Mouse (Mus musculus) adrenal gland, adult 8-10 months (tissue): Measurements from ENCODE around the gene Rad23b. TPM values are rescaled to one million over a fixed set of nuclear protein-coding genes. Genes with fewer than 3 reads are reported as not detected.
"Not testable (repeated sequence)": the region's sequence is repeated elsewhere in the genome, so short reads cannot be mapped to it uniquely, and the experiment has no call there.

ENCODE experiments used
- DNase-seq: peaks from one replicate; pipeline ENCODE4 v3.0.0; 2022
- total RNA-seq, 4 experiments: library from RNA; stranded (reverse); gene quantifications; 2 replicates each; pipeline ENCODE4 v1.2.4; 2022

The Rad23b gene
- total RNA-seq, 4 experiments from 2014 or later = 124 to 153 (median 132) TPM

DNA sequence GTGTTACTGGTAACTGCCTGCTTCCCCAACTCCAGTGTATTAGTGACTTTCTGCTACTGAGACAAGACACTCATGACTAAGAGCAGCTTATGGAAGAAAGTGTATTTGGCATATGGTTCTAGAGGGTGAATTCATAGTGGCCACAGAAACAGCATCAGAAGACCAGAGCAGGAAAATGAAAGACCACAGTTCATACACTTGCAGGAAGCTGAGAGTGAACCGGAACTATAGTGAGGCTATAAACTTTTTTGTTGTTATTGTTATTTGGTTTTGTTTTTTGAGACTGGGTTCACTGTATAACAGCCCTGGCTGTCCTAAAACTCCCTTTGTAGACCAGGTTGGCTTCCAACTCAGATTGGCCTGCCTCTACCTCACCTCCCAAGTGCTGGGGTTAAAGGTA lies 6.0 kb downstream of the Rad23b start:
- no peak for DNase-seq

DNA sequence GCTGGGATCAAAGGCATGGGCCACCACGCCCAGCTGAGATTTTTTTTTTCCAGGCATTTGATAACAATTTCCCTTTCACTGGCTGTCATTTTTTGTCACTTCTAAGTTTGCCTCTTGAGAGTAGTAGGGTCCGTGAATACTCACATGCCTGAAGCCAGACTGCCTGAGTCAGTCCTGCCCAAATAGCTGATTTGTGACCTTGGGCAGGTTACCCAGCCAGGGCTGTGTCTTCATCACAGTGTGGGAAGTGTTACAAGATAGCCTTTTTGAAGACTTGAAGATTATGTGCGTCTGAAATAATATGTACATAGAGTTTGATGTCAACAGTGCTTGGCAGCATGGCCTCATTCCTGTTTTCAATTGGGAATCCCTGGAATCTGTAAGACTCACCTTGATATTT lies 6.9 kb downstream of the Rad23b start:
- peak; percentile 35 for DNase-seq

DNA sequence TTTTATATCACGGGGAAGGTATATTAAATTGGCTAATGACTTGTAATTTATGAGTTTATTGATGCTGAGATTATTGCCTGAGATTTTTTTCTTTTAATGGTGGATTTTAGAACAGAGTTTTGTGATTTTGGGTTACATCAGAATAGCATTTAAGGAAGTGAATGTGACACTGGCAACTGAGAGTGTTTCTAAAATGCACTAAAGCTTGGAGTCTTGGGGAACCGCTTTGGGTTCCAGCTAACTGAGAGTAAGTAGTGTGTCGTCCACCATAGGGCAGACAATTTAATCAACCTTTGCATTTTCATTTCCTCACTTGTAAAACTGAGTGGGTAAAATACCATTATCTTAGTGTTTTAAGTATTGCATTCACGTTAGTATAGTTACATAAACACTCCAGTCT lies 14.0 kb downstream of the Rad23b start:
- DNase-seq = no peak

GRCm38 (mm10) chr4:55364374-55364773 lies 14.5 kb downstream of the Rad23b start:
- no peak for DNase-seq

- DNase-seq = no peak
Observed at GRCm38 (mm10) chr4:55366014-55366413, 16.2 kb downstream of the Rad23b start.

GRCm38 (mm10) chr4:55370127-55370526 lies 20.3 kb downstream of the Rad23b start:
- DNase-seq = no peak

DNA sequence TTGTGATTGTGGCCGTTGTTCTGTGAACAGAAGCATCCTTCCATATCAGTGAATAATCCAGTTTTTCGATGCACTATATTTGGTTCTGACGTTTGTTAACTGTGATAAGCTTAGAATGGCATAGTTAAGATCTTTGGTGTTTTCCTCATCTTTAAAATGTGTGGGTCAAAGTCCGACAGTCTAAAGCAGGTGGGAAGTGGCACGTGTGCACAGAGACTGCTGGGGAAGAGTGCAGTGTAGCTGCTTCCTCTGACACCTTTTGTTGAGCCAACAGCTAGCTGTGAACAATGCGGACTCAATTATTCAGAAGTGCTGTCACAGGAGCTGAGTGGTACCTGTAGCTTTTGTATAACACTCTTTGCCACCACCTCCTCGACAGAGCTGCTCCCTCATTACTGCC lies 21.5 kb downstream of the Rad23b start:
- DNase-seq = no peak

DNA sequence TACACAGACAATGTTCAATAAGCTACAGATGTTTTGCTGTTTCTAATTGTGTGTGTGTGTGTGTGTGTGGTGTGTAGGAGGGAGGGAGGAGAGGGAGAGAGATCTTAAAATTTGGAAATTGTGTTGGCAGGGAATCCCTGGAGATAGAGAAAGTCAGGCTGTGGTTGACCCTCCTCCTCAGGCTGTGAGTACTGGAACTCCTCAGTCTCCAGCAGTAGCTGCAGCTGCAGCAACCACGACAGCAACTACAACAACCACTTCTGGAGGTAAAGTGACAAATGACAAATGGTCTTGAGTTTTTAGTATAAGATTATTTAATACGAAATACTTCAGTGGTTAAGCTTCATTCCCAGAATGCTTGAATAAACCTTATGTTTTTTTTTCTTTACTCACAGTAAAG lies 32.5 kb downstream of the Rad23b start:
- DNase-seq = no peak

GRCm38 (mm10) chr4:55386768-55387167 lies 36.9 kb downstream of the Rad23b start:
- no peak for DNase-seq

- no peak for DNase-seq
Observed at GRCm38 (mm10) chr4:55391480-55391879, 41.6 kb downstream of the Rad23b start.

DNA sequence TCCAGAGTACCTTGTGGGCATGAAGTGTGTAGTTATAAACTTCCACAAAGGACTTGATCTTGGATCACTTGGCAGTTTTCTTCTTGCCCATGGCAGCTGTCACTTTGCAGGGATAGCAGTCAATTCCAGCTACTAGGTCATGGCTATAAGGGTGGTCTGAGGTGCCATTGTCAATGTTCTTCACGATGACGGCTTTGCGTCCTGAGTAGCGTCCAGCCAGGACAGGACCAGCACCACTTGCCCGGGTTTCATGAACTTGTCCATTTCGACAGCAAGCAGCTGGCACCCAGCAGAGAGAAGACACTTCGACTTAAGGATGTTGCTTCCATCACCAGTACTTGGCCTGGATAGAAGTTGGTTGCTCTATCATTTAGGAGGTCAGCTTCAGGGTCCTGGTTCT lies 42.6 kb downstream of the Rad23b start:
- no peak for DNase-seq

- no peak for DNase-seq
Observed at GRCm38 (mm10) chr4:55397911-55398762, 48.3 kb downstream of the Rad23b start.

GRCm38 (mm10) chr4:55398901-55399300 lies 49.1 kb downstream of the Rad23b start:
- DNase-seq = no peak

GRCm38 (mm10) chr4:55405329-55405728 lies 55.5 kb downstream of the Rad23b start:
- DNase-seq = no peak

DNA sequence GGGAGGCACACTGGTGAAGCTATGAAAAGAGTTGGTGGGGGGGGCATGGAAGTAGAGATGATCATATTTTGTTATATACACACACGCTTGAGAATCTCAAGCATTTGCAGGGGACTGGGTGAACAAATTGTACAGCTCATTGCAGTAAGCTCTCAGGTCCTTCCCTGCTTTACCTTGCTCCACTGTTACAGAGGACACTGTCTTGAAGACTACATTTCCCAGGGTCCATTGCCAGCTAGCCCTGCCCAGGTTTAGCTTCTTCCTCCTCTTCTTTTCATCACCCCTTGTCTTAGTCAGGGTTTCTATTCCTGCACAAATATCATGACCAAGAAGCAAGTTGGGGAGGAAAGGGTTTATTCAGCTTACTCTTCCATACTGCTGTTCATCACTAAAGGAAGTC lies 56.7 kb downstream of the Rad23b start:
- DNase-seq = no peak

DNA sequence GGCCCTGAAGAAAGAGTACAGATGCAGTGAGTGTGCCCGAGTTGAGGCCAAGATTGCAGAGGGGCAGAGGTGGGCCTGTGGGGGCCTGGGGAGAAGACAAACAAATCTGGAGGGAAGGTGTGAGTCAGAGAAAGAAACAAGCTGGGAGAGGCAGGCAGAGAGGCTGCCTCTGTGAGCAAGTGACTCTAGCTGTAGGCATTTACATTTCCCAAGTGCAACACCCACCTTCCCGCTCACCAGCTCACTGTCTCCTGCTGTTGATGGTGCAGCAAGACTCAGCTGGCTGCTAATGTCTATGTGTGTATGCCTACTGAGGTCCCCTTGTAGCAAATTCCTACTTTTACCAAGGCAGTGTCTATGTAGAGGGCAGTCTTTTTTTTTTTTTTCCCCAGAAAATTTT lies 58.2 kb downstream of the Rad23b start:
- no peak for DNase-seq

- no peak for DNase-seq
Observed at GRCm38 (mm10) chr4:55409025-55409424, 59.2 kb downstream of the Rad23b start.

DNA sequence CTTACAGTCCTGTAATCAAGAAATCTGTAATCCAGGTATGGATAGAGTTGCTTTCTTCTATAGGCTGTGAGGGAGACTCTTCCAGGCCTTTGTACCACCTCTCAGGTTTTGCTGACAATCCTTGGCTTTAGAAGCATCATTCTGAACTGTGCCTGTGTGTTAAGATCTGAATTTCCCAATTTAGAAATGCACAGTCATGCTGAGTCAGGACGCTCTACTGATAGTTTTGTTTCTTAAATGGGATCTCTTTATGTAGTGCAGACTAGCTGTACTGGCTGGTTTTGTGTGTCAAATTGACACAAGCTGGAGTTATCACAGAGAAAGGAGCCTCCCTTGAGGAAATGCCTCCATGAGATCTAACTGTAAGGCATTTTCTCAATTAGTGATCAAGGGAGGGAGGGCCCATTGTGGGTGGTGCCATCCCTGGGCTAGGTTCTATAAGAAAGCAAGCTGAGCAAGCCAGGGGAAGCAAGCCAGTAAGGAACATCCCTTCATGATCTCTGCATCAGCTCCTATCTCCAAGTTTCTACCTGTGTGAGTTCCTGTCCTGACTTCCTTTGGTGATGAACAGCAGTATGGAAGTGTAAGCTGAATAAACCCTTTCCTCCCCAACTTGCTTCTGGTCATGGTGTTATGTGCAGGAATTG lies 59.9 kb downstream of the Rad23b start:
- DNase-seq = not testable (repeated sequence)

GRCm38 (mm10) chr4:55415864-55416263 lies 66.0 kb downstream of the Rad23b start:
- no peak for DNase-seq

- no peak for DNase-seq
Observed at GRCm38 (mm10) chr4:55426250-55426649, 76.4 kb downstream of the Rad23b start.
